Mouse (Mus musculus) thymus, adult 18-20 months (tissue): Measurements from ENCODE around the gene Sass6.
"Not testable (repeated sequence)": the region's sequence is repeated elsewhere in the genome, so short reads cannot be mapped to it uniquely, and the experiment has no call there.

Source experiments
- DNase-seq, 2 experiments: peaks; one replicate each; pipeline ENCODE4 v3.0.0; 2022; ENCODE audit warnings: mixed read lengths in 2 of 2

Gene Sass6

DNA sequence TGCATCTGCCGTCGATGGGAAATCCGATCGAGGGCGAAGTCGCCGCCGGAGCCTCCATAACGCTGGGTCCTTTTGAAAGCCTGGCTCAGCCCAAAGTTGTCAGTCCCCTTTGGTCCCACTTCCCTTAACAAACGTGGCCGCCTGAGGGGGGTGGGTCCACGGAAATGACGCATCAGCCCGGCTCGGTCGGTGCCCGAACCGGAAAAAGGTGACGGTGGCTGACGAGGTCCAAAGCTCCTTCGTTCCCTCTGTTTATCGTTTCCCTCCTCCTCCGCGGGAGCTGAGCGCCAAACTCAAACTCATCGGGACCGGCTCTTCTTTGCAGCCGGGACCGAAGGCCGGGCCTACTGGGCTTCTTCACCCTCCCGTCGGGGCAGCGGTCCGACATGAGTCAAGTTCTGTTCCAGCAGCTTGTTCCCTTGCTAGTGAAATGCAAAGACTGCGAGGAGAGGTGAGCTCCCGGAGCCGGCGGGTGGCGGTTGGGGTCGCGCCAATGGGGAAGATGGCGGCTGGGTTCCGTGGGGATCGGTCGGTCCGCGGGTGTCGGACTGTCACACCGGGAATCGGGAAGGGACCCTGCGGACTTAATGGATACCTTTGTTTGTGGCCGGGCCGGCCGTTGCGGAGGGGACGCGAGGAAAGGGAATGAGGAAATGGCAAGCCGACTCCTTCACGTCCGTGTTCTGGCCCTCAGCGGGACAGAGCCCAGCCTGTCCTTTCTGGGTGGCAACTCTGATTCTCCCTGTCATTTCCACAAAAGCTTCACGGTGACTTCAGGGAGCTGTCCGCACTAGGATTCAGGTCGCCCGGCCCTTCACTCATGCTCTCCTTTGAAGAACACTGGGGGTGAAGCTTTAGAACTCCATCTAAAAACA lies at the start of gene Sass6:
Gene Sass6, plus strand, starts transcription at position 255 of the 875 bp plus-strand sequence.
- peak; percentile 89 to 94 for DNase-seq

DNA sequence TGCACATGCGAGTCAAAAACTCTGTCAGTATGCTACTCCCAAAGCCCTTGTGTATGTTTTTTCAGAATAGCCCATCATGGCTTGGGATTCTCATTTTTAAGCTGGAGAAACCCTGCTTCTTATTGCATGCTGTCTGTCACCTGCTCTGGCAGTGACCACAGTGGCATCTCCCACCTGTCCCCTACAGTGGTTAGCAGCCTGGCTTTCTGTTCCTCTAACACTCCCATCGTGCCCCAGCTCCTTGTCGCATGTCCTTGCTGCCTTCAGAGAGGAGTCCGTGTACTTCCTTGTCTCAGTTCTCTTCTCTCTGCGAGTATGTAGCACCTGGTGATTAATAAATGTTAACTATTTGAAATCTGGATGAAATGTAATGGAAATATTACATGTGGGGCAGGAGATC lies 47.4 kb upstream of the Sass6 start:
- no peak for DNase-seq

DNA sequence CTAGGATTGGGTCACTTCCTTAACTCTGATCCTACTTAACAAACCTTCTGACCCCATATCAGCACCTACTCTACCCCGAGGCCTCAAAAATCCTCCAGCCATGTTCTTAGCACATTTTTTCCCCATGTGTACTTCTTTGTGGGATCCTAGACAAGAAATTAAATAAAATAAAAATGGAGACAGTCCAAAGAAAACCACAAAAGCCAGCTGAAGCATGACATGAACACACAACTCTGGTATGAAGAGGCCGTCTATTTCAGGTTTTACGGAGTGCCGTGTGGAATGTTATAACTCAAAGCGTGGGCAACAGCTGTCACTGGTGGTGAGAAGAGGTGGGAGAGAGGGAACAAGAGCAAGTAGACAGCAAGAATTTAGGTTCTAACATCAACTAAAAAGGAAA lies 43.4 kb upstream of the Sass6 start:
- no peak for DNase-seq

- not testable (repeated sequence) for DNase-seq
Measured at GRCm38 (mm10) chr3:116561315-116561714, 33.5 kb upstream of the Sass6 start.

DNA sequence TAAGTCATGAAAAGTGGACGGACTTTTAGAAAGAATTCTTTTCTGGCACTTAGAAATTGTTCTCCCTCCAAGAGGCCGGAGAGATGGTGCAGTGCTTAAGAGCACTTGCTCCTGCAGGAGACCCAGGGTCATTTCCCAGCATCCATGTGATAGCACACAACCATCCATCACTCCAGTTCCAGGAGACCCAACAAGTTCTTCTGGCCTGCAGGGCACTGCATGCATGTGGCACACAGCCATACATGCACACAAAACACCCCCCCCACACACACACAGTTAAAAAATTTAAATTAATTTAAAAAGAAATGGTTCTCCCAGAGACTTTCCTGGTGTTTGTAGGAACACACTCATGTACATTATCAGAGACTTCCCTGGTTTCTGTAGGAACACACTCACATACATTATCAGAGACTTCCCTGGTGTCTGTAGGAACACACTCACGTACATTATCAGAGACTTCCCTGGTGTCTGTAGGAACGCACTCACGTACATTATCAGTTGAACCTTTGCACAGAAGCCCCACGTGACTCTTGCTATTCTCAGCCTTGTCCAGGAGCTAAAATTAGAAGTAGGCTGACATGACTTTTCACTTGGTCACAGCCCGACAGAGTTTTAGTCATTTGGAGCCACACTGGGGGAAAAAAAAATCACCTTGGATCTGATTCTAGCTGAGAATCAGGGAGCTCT lies 32.2 kb upstream of the Sass6 start, which contains the start of gene Lrrc39:
Gene Lrrc39, plus strand, starts transcription at position 566 of the 687 bp plus-strand sequence.
- no peak for DNase-seq

DNA sequence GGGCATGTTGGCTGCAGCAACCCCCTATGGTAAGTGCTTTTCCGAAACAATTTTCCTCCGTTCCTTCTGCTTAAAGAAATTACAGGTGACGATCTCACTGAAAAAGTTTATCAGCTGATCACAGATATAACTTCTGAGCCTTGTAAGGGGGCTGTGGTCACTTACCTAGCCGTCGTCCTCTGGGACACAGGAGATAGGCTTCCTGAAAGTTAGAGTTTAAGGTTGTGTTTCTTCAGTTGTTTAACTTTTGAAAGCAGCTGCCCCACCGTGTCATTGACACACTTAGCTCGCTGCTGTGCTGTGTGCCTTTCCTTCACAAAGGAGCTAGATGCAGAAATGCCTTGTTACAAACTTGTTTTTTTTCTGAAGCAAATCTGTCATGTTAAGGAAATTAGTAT lies 31.7 kb upstream of the Sass6 start:
- no peak for DNase-seq

GRCm38 (mm10) chr3:116570628-116571027 lies 24.2 kb upstream of the Sass6 start:
- no peak for DNase-seq

GRCm38 (mm10) chr3:116577286-116577685 lies 17.5 kb upstream of the Sass6 start:
- no peak for DNase-seq

- no peak for DNase-seq
Measured at GRCm38 (mm10) chr3:116582201-116582600, 12.6 kb upstream of the Sass6 start.

- no peak for DNase-seq
Measured at GRCm38 (mm10) chr3:116594076-116594727, 580 bp upstream of the Sass6 start.

GRCm38 (mm10) chr3:116595603-116595991 lies 815 bp downstream of the Sass6 start:
- DNase-seq, result no peak

- no peak for DNase-seq
Measured at GRCm38 (mm10) chr3:116599705-116600104, 4.9 kb downstream of the Sass6 start.

DNA sequence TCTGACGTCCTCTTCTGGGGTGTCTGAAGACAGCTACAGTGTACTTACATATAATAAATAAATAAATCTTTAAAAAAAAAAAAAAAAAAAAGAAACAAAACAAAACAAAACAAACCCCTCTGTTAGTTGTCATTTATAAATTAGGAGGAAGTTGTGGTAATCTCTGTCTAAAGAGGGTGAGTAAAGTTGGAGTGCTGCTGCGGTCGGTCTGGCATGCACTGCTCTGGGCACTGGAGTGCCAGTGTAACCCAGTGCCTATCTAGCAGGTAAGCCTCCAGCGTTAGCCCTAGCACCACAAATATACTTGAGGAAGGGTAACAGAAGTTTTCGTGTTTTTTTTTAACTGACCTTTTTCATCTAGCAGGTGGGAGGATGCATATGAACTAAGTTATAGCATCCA lies 6.2 kb downstream of the Sass6 start:
- no peak for DNase-seq

GRCm38 (mm10) chr3:116601781-116602180 lies 7.0 kb downstream of the Sass6 start:
- no peak for DNase-seq

DNA sequence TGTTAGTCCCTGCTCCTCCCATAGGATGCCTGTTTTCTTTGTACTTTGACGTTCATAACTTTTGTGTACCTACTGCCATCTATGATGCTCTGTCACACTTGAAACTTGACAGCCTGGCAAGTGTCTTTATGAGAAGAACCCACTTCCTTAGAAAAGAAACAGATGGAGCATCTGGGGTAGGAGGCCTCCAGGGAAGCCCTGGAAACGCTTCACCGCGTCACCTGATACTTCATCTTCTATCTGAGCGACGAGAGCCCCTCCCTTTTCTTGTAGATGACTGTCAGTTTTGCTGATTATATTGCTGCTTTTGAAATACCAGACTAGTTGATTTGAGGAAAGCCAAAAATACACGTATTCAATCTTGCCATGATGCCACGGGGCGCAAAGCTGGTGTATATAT lies 9.8 kb downstream of the Sass6 start:
- DNase-seq, result no peak

GRCm38 (mm10) chr3:116614295-116614892 lies 19.6 kb downstream of the Sass6 start, which contains the start of gene Trmt13:
TSS of gene Trmt13 (minus strand) at chr3:116614587.
- DNase-seq, result no peak

- no peak for DNase-seq
Measured at GRCm38 (mm10) chr3:116615318-116616068, 20.7 kb downstream of the Sass6 start.

DNA sequence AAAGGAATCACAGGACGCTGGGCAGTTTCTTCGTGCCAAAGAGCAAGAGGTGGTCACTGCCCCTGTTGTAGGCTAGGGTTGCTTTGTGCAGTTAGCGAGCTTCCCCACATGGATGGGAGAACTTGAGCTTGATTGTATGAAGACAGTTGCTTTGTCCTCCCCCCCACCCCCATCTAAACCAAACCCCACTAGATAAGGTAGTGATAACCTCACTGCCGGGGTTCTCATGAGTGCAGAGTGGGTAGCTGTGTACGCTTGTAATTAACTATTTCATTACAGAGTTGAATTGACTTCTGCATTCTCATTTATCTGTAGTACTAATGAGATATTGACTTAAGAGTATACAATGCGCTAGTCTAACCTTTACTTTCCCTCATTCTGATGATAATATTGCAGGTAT lies 24.1 kb downstream of the Sass6 start:
- no peak for DNase-seq

- DNase-seq, result no peak
Measured at GRCm38 (mm10) chr3:116620636-116621370, 26.0 kb downstream of the Sass6 start.

GRCm38 (mm10) chr3:116622641-116623040 lies 27.9 kb downstream of the Sass6 start:
- DNase-seq, result no peak

GRCm38 (mm10) chr3:116631459-116631858 lies 36.7 kb downstream of the Sass6 start:
- DNase-seq, result no peak

GRCm38 (mm10) chr3:116632971-116633370 lies 38.2 kb downstream of the Sass6 start:
- no peak for DNase-seq
